Mouse (Mus musculus): ENCODE results near the gene Prex1. TPM values are rescaled to one million over a fixed set of nuclear protein-coding genes. Genes with fewer than 3 reads are reported as not detected.
A peak's percentile ranks its signal among the peaks of the same experiment; 100 is the strongest.

Gene Prex1
- polyA plus RNA-seq, 1 experiment from 2014 or later, result 22.0 TPM

GRCm38 (mm10) chr2:166664506-166664905 lies 49.1 kb downstream of the Prex1 start:
- Histone ChIP-seq H3K9ac (ENCODE audit: low read depth, low read length) (no peak overlapping the region), H3K9me3 (replicated peaks; ENCODE audit: control insufficient read depth, low read length, poor library complexity, severe bottlenecking) (no peaks in the 10 kb centered on the region), H3K27ac (ENCODE audit: low read length) (no peak overlapping the region), H3K27me3 (ENCODE audit: control insufficient read depth, insufficient read depth, low read depth, low read length) (no peaks in the 10 kb centered on the region), H3K4me2 (ENCODE audit: low read length) (no peak overlapping the region), H3K4me1 (ENCODE audit: control insufficient read depth, insufficient read depth, low read length) (peaks cover 30% of the 10 kb centered on the region), H3K4me3 (ENCODE audit: low read depth, low read length) (no peak overlapping the region), H3K36me3 (ENCODE audit: control insufficient read depth, insufficient read depth, low read length) (no peaks in the 10 kb centered on the region)
- WGBS, result 64% methylated on average over 15 of the region's 15 CpGs
- ATAC-seq, result no peak

- no peak overlapping the region for H3K4me3 ChIP-seq (ENCODE audit: low read depth, low read length)
- H3K36me3 ChIP-seq (ENCODE audit: control insufficient read depth, insufficient read depth, low read length), result no peaks in the 10 kb centered on the region
- peak overlapping the region; percentile 8; the same call in 1 of the 2 replicates for H3K4me2 ChIP-seq (ENCODE audit: low read length)
- ATAC-seq, result peak; percentile 27; the same call in 1 of the 2 replicates
- peak overlapping the region; percentile 60 for H3K27ac ChIP-seq (ENCODE audit: low read length)
- no peak overlapping the region for H3K9ac ChIP-seq (ENCODE audit: low read depth, low read length)
- H3K9me3 ChIP-seq (replicated peaks; ENCODE audit: control insufficient read depth, low read length, poor library complexity, severe bottlenecking), result no peaks in the 10 kb centered on the region
- WGBS, result 60% methylated on average over 9 of the region's 9 CpGs
- no peaks in the 10 kb centered on the region for H3K27me3 ChIP-seq (ENCODE audit: control insufficient read depth, insufficient read depth, low read depth, low read length)
- peaks cover 21% of the 10 kb centered on the region for H3K4me1 ChIP-seq (ENCODE audit: control insufficient read depth, insufficient read depth, low read length)
These were observed 50.2 kb downstream of the Prex1 start for GRCm38 (mm10) chr2:166663250-166663961.

GRCm38 (mm10) chr2:166662595-166663160 lies 51.0 kb downstream of the Prex1 start:
- Histone ChIP-seq H3K27me3 (ENCODE audit: control insufficient read depth, insufficient read depth, low read depth, low read length) (no peaks in the 10 kb centered on the region), H3K27ac (ENCODE audit: low read length) (peak overlapping the region; percentile 60), H3K9ac (ENCODE audit: low read depth, low read length) (no peak overlapping the region), H3K4me3 (ENCODE audit: low read depth, low read length) (no peak overlapping the region), H3K36me3 (ENCODE audit: control insufficient read depth, insufficient read depth, low read length) (no peaks in the 10 kb centered on the region), H3K4me2 (ENCODE audit: low read length) (no peak overlapping the region), H3K4me1 (ENCODE audit: control insufficient read depth, insufficient read depth, low read length) (peaks cover 14% of the 10 kb centered on the region), H3K9me3 (replicated peaks; ENCODE audit: control insufficient read depth, low read length, poor library complexity, severe bottlenecking) (no peaks in the 10 kb centered on the region)
- 0 out of 2 replicates have a peak, but pooled peaks have one; percentile 43 for ATAC-seq
- WGBS, result 58% methylated on average over 6 of the region's 6 CpGs

GRCm38 (mm10) chr2:166661971-166662370 lies 51.7 kb downstream of the Prex1 start:
- Histone ChIP-seq H3K27me3 (ENCODE audit: control insufficient read depth, insufficient read depth, low read depth, low read length) (no peaks in the 10 kb centered on the region), H3K4me2 (ENCODE audit: low read length) (no peak overlapping the region), H3K9me3 (replicated peaks; ENCODE audit: control insufficient read depth, low read length, poor library complexity, severe bottlenecking) (no peaks in the 10 kb centered on the region), H3K4me1 (ENCODE audit: control insufficient read depth, insufficient read depth, low read length) (peaks cover 16% of the 10 kb centered on the region), H3K4me3 (ENCODE audit: low read depth, low read length) (no peak overlapping the region), H3K36me3 (ENCODE audit: control insufficient read depth, insufficient read depth, low read length) (no peaks in the 10 kb centered on the region), H3K27ac (ENCODE audit: low read length) (peak overlapping the region; percentile 2), H3K9ac (ENCODE audit: low read depth, low read length) (no peak overlapping the region)
- WGBS, result 82% methylated on average over 3 of the region's 3 CpGs
- ATAC-seq, result no peak

- Histone ChIP-seq H3K9me3 (replicated peaks; ENCODE audit: control insufficient read depth, low read length, poor library complexity, severe bottlenecking) (no peaks in the 10 kb centered on the region), H3K4me2 (ENCODE audit: low read length) (no peak overlapping the region), H3K36me3 (ENCODE audit: control insufficient read depth, insufficient read depth, low read length) (no peaks in the 10 kb centered on the region), H3K4me3 (ENCODE audit: low read depth, low read length) (no peak overlapping the region), H3K4me1 (ENCODE audit: control insufficient read depth, insufficient read depth, low read length) (peaks cover 16% of the 10 kb centered on the region), H3K9ac (ENCODE audit: low read depth, low read length) (no peak overlapping the region), H3K27me3 (ENCODE audit: control insufficient read depth, insufficient read depth, low read depth, low read length) (no peaks in the 10 kb centered on the region), H3K27ac (ENCODE audit: low read length) (peak overlapping the region; percentile 2)
- WGBS, result 77% methylated on average over 12 of the region's 12 CpGs
- no peak for ATAC-seq
These were observed 52.1 kb downstream of the Prex1 start for GRCm38 (mm10) chr2:166661498-166661897.

- 85% methylated on average over 3 of the region's 3 CpGs for WGBS
- H3K4me2 ChIP-seq (ENCODE audit: low read length), result no peak overlapping the region
- no peak overlapping the region for H3K4me3 ChIP-seq (ENCODE audit: low read depth, low read length)
- H3K9ac ChIP-seq (ENCODE audit: low read depth, low read length), result no peak overlapping the region
- peaks cover 26% of the 10 kb centered on the region for H3K4me1 ChIP-seq (ENCODE audit: control insufficient read depth, insufficient read depth, low read length)
- H3K27me3 ChIP-seq (ENCODE audit: control insufficient read depth, insufficient read depth, low read depth, low read length), result no peaks in the 10 kb centered on the region
- H3K9me3 ChIP-seq (replicated peaks; ENCODE audit: control insufficient read depth, low read length, poor library complexity, severe bottlenecking), result no peaks in the 10 kb centered on the region
- H3K36me3 ChIP-seq (ENCODE audit: control insufficient read depth, insufficient read depth, low read length), result no peaks in the 10 kb centered on the region
- no peak for ATAC-seq
- H3K27ac ChIP-seq (ENCODE audit: low read length), result no peak overlapping the region
These were observed 55.3 kb downstream of the Prex1 start for GRCm38 (mm10) chr2:166658380-166658779.

GRCm38 (mm10) chr2:166657451-166658011 lies 56.1 kb downstream of the Prex1 start:
- Histone ChIP-seq H3K36me3 (ENCODE audit: control insufficient read depth, insufficient read depth, low read length) (no peaks in the 10 kb centered on the region), H3K4me3 (ENCODE audit: low read depth, low read length) (no peak overlapping the region), H3K4me2 (ENCODE audit: low read length) (no peak overlapping the region), H3K9me3 (replicated peaks; ENCODE audit: control insufficient read depth, low read length, poor library complexity, severe bottlenecking) (no peaks in the 10 kb centered on the region), H3K27me3 (ENCODE audit: control insufficient read depth, insufficient read depth, low read depth, low read length) (no peaks in the 10 kb centered on the region), H3K9ac (ENCODE audit: low read depth, low read length) (0 out of 2 replicates have a peak overlapping the region, but pooled peaks have one; percentile 6), H3K4me1 (ENCODE audit: control insufficient read depth, insufficient read depth, low read length) (peaks cover 18% of the 10 kb centered on the region), H3K27ac (ENCODE audit: low read length) (peak overlapping the region; percentile 60; the same call in 1 of the 2 replicates)
- ATAC-seq, result no peak
- 26% methylated on average over 10 of the region's 10 CpGs for WGBS

- H3K36me3 ChIP-seq (ENCODE audit: control insufficient read depth, insufficient read depth, low read length), result no peaks in the 10 kb centered on the region
- H3K9ac ChIP-seq (ENCODE audit: low read depth, low read length), result no peak overlapping the region
- 53% methylated on average over 4 of the region's 4 CpGs for WGBS
- peaks cover 14% of the 10 kb centered on the region for H3K4me1 ChIP-seq (ENCODE audit: control insufficient read depth, insufficient read depth, low read length)
- ATAC-seq, result no peak
- H3K27me3 ChIP-seq (ENCODE audit: control insufficient read depth, insufficient read depth, low read depth, low read length), result no peaks in the 10 kb centered on the region
- no peak overlapping the region for H3K4me2 ChIP-seq (ENCODE audit: low read length)
- no peaks in the 10 kb centered on the region for H3K9me3 ChIP-seq (replicated peaks; ENCODE audit: control insufficient read depth, low read length, poor library complexity, severe bottlenecking)
- no peak overlapping the region for H3K4me3 ChIP-seq (ENCODE audit: low read depth, low read length)
- H3K27ac ChIP-seq (ENCODE audit: low read length), result peak overlapping the region; percentile 60; the same call in 1 of the 2 replicates
These were observed 57.0 kb downstream of the Prex1 start for GRCm38 (mm10) chr2:166656630-166657029.

Data from midbrain, embryonic 16.5 days (tissue).